Mouse (Mus musculus) E14TG2a.4 (cell line): Measurements from ENCODE around the gene Ofcc1.

Source experiments
- H3K27me3 ChIP-seq: 2 replicates; pipeline ENCODE4 v1.6.1; 2014; ENCODE audit warnings: low read length, control low read depth; ENCODE audit not compliant: insufficient read depth
- H3K36me3 ChIP-seq: 2 replicates; pipeline ENCODE4 v1.6.1; 2014; ENCODE audit warnings: low read length, control low read depth; ENCODE audit not compliant: insufficient read depth
- H3K4me1 ChIP-seq: replicated peaks from 2 replicates; pipeline ENCODE4 v1.6.1; 2014; ENCODE audit warnings: low read depth, low read length, control low read depth
- H3K4me3 ChIP-seq: replicated peaks from 2 replicates; pipeline ENCODE4 v1.5.1; 2014; ENCODE audit warnings: mild to moderate bottlenecking, low read length
- H3K9me3 ChIP-seq: 2 replicates; pipeline ENCODE4 v1.6.1; 2014; ENCODE audit warnings: low read length, control low read depth
- CTCF ChIP-seq: conservative IDR thresholded peaks from 2 replicates; pipeline ENCODE4 v1.5.1; 2014; ENCODE audit warnings: low read length
- NANOG ChIP-seq: IDR thresholded peaks from 2 replicates; pipeline ENCODE4 v1.6.1; 2014; ENCODE audit warnings: borderline replicate concordance, low read length, mixed read lengths
- POU5F1 ChIP-seq: IDR thresholded peaks from 2 replicates; pipeline ENCODE4 v1.6.1; 2014; ENCODE audit warnings: low read length, borderline replicate concordance

Ofcc1 gene

GRCm38 (mm10) chr13:40267546-40267945 lies 93.7 kb downstream of the Ofcc1 start:
- TF ChIP-seq POU5F1 (no peak), NANOG (no peak), CTCF (no peak)
- Histone ChIP-seq H3K4me1 (no peaks in the 10 kb centered on the region), H3K36me3 (no peaks in the 10 kb centered on the region), H3K9me3 (no peaks in the 10 kb centered on the region), H3K4me3 (no peak overlapping the region), H3K27me3 (no peaks in the 10 kb centered on the region)

- Histone ChIP-seq H3K4me3 (no peak overlapping the region), H3K9me3 (no peaks in the 10 kb centered on the region), H3K4me1 (peaks cover 7% of the 10 kb centered on the region), H3K36me3 (no peaks in the 10 kb centered on the region), H3K27me3 (no peaks in the 10 kb centered on the region)
- TF ChIP-seq CTCF = no peak
- no peak for TF ChIP-seq NANOG
- TF ChIP-seq POU5F1 = no peak
Observed at GRCm38 (mm10) chr13:40263087-40263807, 98.0 kb downstream of the Ofcc1 start.

- peaks cover 7% of the 10 kb centered on the region for H3K4me1 ChIP-seq
- peak; percentile 48; the same call in 1 of the 2 replicates for TF ChIP-seq POU5F1
- peak; percentile 66; the same call in 1 of the 2 replicates for TF ChIP-seq NANOG
- TF ChIP-seq CTCF = no peak
Observed at GRCm38 (mm10) chr13:40258757-40259156, 102.5 kb downstream of the Ofcc1 start.

GRCm38 (mm10) chr13:40243821-40244220 lies 117.4 kb downstream of the Ofcc1 start:
- Histone ChIP-seq H3K27me3 (no peaks in the 10 kb centered on the region), H3K9me3 (no peaks in the 10 kb centered on the region), H3K4me3 (no peak overlapping the region), H3K36me3 (no peaks in the 10 kb centered on the region), H3K4me1 (no peaks in the 10 kb centered on the region)
- no peak for TF ChIP-seq CTCF
- no peak for TF ChIP-seq POU5F1
- no peak for TF ChIP-seq NANOG

More at GRCm38 (mm10) chr13:40258757-40259156, 102.5 kb downstream of the Ofcc1 start:
- no peaks in the 10 kb centered on the region for H3K36me3 ChIP-seq
- H3K4me3 ChIP-seq = no peak overlapping the region
- H3K9me3 ChIP-seq = no peaks in the 10 kb centered on the region
- H3K27me3 ChIP-seq = no peaks in the 10 kb centered on the region

- no peaks in the 10 kb centered on the region for H3K27me3 ChIP-seq
- H3K36me3 ChIP-seq = no peaks in the 10 kb centered on the region
- H3K9me3 ChIP-seq = no peaks in the 10 kb centered on the region
- H3K4me1 ChIP-seq = peaks cover 14% of the 10 kb centered on the region
- no peak for TF ChIP-seq CTCF
- no peak for TF ChIP-seq NANOG
- no peak for TF ChIP-seq POU5F1
- H3K4me3 ChIP-seq = no peak overlapping the region
Observed at GRCm38 (mm10) chr13:40236356-40236755, 124.9 kb downstream of the Ofcc1 start.

- H3K36me3 ChIP-seq = no peaks in the 10 kb centered on the region
- no peak overlapping the region for H3K4me3 ChIP-seq
- no peaks in the 10 kb centered on the region for H3K27me3 ChIP-seq
- TF ChIP-seq NANOG (no peak), CTCF (no peak), POU5F1 (no peak)
- H3K9me3 ChIP-seq = no peaks in the 10 kb centered on the region
- no peaks in the 10 kb centered on the region for H3K4me1 ChIP-seq
Observed at GRCm38 (mm10) chr13:40208314-40208713, 152.9 kb downstream of the Ofcc1 start.

- Histone ChIP-seq H3K9me3 (no peaks in the 10 kb centered on the region), H3K36me3 (no peaks in the 10 kb centered on the region), H3K27me3 (no peaks in the 10 kb centered on the region), H3K4me3 (no peak overlapping the region), H3K4me1 (no peaks in the 10 kb centered on the region)
- TF ChIP-seq NANOG = no peak
- no peak for TF ChIP-seq POU5F1
- no peak for TF ChIP-seq CTCF
Observed at GRCm38 (mm10) chr13:40181786-40182185, 179.5 kb downstream of the Ofcc1 start.

- no peaks in the 10 kb centered on the region for H3K9me3 ChIP-seq
- TF ChIP-seq CTCF (no peak), POU5F1 (no peak), NANOG (no peak)
- H3K27me3 ChIP-seq = no peaks in the 10 kb centered on the region
- no peak overlapping the region for H3K4me3 ChIP-seq
- no peaks in the 10 kb centered on the region for H3K4me1 ChIP-seq
- no peaks in the 10 kb centered on the region for H3K36me3 ChIP-seq
Observed at GRCm38 (mm10) chr13:40171775-40172174, 189.5 kb downstream of the Ofcc1 start.
